Mouse (Mus musculus) erythroblast, embryonic 14.5 days (primary cell): ENCODE measurements around the gene Tmem240. TPM values are rescaled to one million over a fixed set of nuclear protein-coding genes. Genes with fewer than 3 reads are reported as not detected.

ENCODE experiments used
- H3K27me3 ChIP-seq: 2 replicates; pipeline ENCODE4 v1.6.1; 2012; ENCODE audit warnings: inconsistent platforms; ENCODE audit not compliant: control insufficient read depth
- H3K36me3 ChIP-seq: 2 replicates; pipeline ENCODE4 v1.6.1; 2012; ENCODE audit warnings: mild to moderate bottlenecking, inconsistent platforms; ENCODE audit not compliant: control insufficient read depth
- H3K4me1 ChIP-seq: 2 replicates; pipeline ENCODE4 v1.6.1; 2012; ENCODE audit warnings: inconsistent platforms; ENCODE audit not compliant: control insufficient read depth
- H3K4me3 ChIP-seq: replicated peaks from 2 replicates; pipeline ENCODE3; 2012; ENCODE audit warnings: moderate library complexity, mild to moderate bottlenecking, inconsistent platforms
- H3K9me3 ChIP-seq: 2 replicates; pipeline ENCODE4 v1.6.1; 2012; ENCODE audit warnings: low read length, inconsistent platforms, mixed read lengths; ENCODE audit not compliant: control insufficient read depth
- GATA1 ChIP-seq: IDR thresholded peaks from 2 replicates; pipeline ENCODE4 v1.6.1; 2012; ENCODE audit warnings: low read length, inconsistent platforms, mixed read lengths
- TAL1 ChIP-seq: IDR thresholded peaks from 3 replicates; pipeline ENCODE4 v1.6.1; 2012; ENCODE audit warnings: low read length, inconsistent platforms, mixed read lengths
- polyA plus RNA-seq: library from polyadenylated mRNA; stranded (reverse); fragments of >175 nt; gene quantifications from 2 replicates; pipeline ENCODE4 v1.2.3, GENCODE M21; 2012

The Tmem240 gene
- polyA plus RNA-seq, 1 experiment = 0.01 TPM

- Histone ChIP-seq H3K27me3 (peaks cover 77% of the 10 kb centered on the region), H3K4me1 (peaks cover 11% of the 10 kb centered on the region)
These were observed 41.3 kb downstream of the Tmem240 start for GRCm38 (mm10) chr4:155775855-155776254.

GRCm38 (mm10) chr4:155776704-155777335, 42.2 kb downstream of the Tmem240 start:
- Histone ChIP-seq H3K36me3 (no peaks in the 10 kb centered on the region), H3K9me3 (no peaks in the 10 kb centered on the region), H3K4me1 (peaks cover 11% of the 10 kb centered on the region), H3K4me3 (no peak overlapping the region), H3K27me3 (peaks cover 82% of the 10 kb centered on the region)
- TF ChIP-seq TAL1 (no peak), GATA1 (no peak)

More at GRCm38 (mm10) chr4:155775855-155776254, 41.3 kb downstream of the Tmem240 start:
- no peak overlapping the region for H3K4me3 ChIP-seq
- no peaks in the 10 kb centered on the region for H3K36me3 ChIP-seq
- no peaks in the 10 kb centered on the region for H3K9me3 ChIP-seq
- TF ChIP-seq GATA1 (no peak), TAL1 (no peak)

- peaks cover 82% of the 10 kb centered on the region for H3K27me3 ChIP-seq
- no peaks in the 10 kb centered on the region for H3K36me3 ChIP-seq
- H3K9me3 ChIP-seq = no peaks in the 10 kb centered on the region
- no peak for TF ChIP-seq TAL1
- no peak overlapping the region for H3K4me3 ChIP-seq
- H3K4me1 ChIP-seq = peaks cover 11% of the 10 kb centered on the region
These were observed 43.2 kb downstream of the Tmem240 start for GRCm38 (mm10) chr4:155777816-155778215.

GRCm38 (mm10) chr4:155779498-155779897, 44.9 kb downstream of the Tmem240 start:
- H3K4me3 ChIP-seq = no peak overlapping the region
- peaks cover 17% of the 10 kb centered on the region for H3K4me1 ChIP-seq
- H3K27me3 ChIP-seq = peaks cover 81% of the 10 kb centered on the region
- H3K9me3 ChIP-seq = no peaks in the 10 kb centered on the region
- TF ChIP-seq GATA1 = no peak
- no peak for TF ChIP-seq TAL1
- no peaks in the 10 kb centered on the region for H3K36me3 ChIP-seq

- no peak for TF ChIP-seq GATA1
- no peak for TF ChIP-seq TAL1
- H3K9me3 ChIP-seq = no peaks in the 10 kb centered on the region
- peaks cover 71% of the 10 kb centered on the region for H3K27me3 ChIP-seq
- no peaks in the 10 kb centered on the region for H3K36me3 ChIP-seq
- H3K4me3 ChIP-seq = no peak overlapping the region
- H3K4me1 ChIP-seq = peaks cover 25% of the 10 kb centered on the region
These were observed 46.3 kb downstream of the Tmem240 start for GRCm38 (mm10) chr4:155780895-155781294.

- Histone ChIP-seq H3K27me3 (peaks cover 55% of the 10 kb centered on the region), H3K36me3 (no peaks in the 10 kb centered on the region), H3K9me3 (no peaks in the 10 kb centered on the region), H3K4me1 (peaks cover 35% of the 10 kb centered on the region), H3K4me3 (peak overlapping the region; percentile 66)
- no peak for TF ChIP-seq GATA1
- TF ChIP-seq TAL1 = no peak
These were observed 49.0 kb downstream of the Tmem240 start for GRCm38 (mm10) chr4:155783486-155784080.

GRCm38 (mm10) chr4:155784081-155784701, 49.6 kb downstream of the Tmem240 start:
- Histone ChIP-seq H3K36me3 (no peaks in the 10 kb centered on the region), H3K4me1 (peaks cover 42% of the 10 kb centered on the region), H3K27me3 (peaks cover 51% of the 10 kb centered on the region), H3K4me3 (peak overlapping the region; percentile 66), H3K9me3 (no peaks in the 10 kb centered on the region; the same call in 1 of the 2 replicates)
- TF ChIP-seq TAL1 (no peak), GATA1 (no peak)

GRCm38 (mm10) chr4:155785246-155785645, 50.6 kb downstream of the Tmem240 start:
- TF ChIP-seq GATA1 (no peak), TAL1 (no peak)
- Histone ChIP-seq H3K4me3 (no peak overlapping the region), H3K9me3 (no peaks in the 10 kb centered on the region; the same call in 1 of the 2 replicates), H3K27me3 (peaks cover 43% of the 10 kb centered on the region), H3K36me3 (no peaks in the 10 kb centered on the region), H3K4me1 (peaks cover 48% of the 10 kb centered on the region)

GRCm38 (mm10) chr4:155785819-155786218, 51.2 kb downstream of the Tmem240 start, which contains the start of gene Tmem88b:
Gene Tmem88b (minus strand): TSS chr4:155785874.
- Histone ChIP-seq H3K36me3 (no peaks in the 10 kb centered on the region), H3K4me1 (peaks cover 54% of the 10 kb centered on the region), H3K9me3 (no peaks in the 10 kb centered on the region; the same call in 1 of the 2 replicates), H3K4me3 (peak within 1 kb of the TSS; percentile 66), H3K27me3 (peaks cover 39% of the 10 kb centered on the region)
- TF ChIP-seq TAL1 (no peak), GATA1 (no peak)
